Comparison of ENCODE assay signal across 15 mouse cellular contexts in the genomic region with DNA sequence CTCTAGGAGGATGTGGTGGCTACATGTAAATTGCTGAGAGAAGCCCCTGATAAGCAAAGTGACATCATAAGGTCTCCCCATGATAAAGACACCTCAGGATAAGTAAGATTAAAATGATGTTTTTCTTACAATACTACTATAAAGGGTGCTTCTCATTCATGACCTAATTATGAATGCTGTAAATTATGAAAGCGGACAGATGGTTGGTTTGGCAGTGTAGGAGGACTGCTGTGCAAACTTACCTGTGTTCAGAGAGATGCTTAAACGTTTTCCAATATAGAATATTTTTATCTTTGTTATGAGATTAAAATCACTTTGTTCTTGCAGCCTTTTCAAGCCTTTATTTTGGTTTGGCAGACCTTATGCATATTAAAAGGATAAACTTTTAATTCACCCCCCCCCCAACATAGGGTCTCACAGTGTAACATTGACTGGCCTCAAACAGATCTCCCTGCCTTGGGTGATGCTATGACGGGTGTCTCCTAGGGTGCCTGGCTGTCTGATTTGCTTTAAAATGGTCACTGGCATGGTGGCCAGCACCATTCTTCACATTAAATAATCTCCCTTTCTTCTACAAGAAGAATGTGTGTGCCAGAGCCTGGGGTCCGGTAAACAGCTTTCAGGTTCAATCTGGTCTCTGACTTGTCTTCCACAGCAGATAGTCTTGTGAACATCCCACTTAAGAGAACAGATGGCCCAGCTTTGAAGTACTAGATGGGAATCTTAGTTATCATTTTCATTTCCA.
"Had no signal": no experiment of that assay in that cellular context is flagged by ENCODE, and none has a peak within 500 bp of the region (broad histone marks: within the 10 kb centered on the region; RNA-seq: fewer than 3 reads in every experiment).

No protein-coding gene starts in this region.

- H3K27me3 ChIP-seq: kidney, embryonic 15.5 days; limb, embryonic 13.5 days; neural tube, embryonic 15.5 days had no signal

- H3K27ac ChIP-seq: kidney, embryonic 15.5 days; limb, embryonic 13.5 days; liver, embryonic 14.5 days; neural tube, embryonic 15.5 days had no signal

- H3K4me3 ChIP-seq: kidney, embryonic 15.5 days; limb, embryonic 13.5 days; myocyte; neural tube, embryonic 15.5 days had no signal

- DNase-seq: kidney, postnatal 14 days; layer of hippocampus, adult 9-11 months; layer of hippocampus, postnatal 36 days; lung, adult 18-20 months; midbrain, embryonic 14.5 days; right cerebral cortex, adult 18-20 months; right cerebral cortex, postnatal 4 days; spleen, adult 18-20 months; thymus, adult 18-20 months; thymus, postnatal 14 days had no signal

- H3K4me1 ChIP-seq: kidney, embryonic 15.5 days; limb, embryonic 13.5 days; neural tube, embryonic 15.5 days had no signal
